Mouse (Mus musculus): ENCODE data around the gene Trio. TPM values are rescaled to one million over a fixed set of nuclear protein-coding genes. Genes with fewer than 3 reads are reported as not detected.

Trio gene
- polyA plus RNA-seq, 1 experiment: 49.9 TPM

GRCm38 (mm10) chr15:27927614-27928013, 98.0 kb downstream of the Trio start:
- TF ChIP-seq CTCF (IDR thresholded peaks at IDR 0.05; ENCODE audit: low read depth, low read length) (no peak), POLR2A (IDR thresholded peaks at IDR 0.05; ENCODE audit: borderline replicate concordance, low read depth, low read length) (no peak)
- H3K4me3 ChIP-seq (ENCODE audit: insufficient read depth, low read length): no peak overlapping the region
- no peak overlapping the region for H3K27ac ChIP-seq (ENCODE audit: insufficient read depth, low read depth, low read length)
- peaks cover 34% of the 10 kb centered on the region for H3K4me1 ChIP-seq (ENCODE audit: control insufficient read depth, insufficient read depth, low read length)

GRCm38 (mm10) chr15:27926941-27927340, 98.7 kb downstream of the Trio start:
- H3K4me1 ChIP-seq (ENCODE audit: control insufficient read depth, insufficient read depth, low read length): peaks cover 34% of the 10 kb centered on the region

GRCm38 (mm10) chr15:27926450-27926849, 99.2 kb downstream of the Trio start:
- Histone ChIP-seq H3K4me1 (ENCODE audit: control insufficient read depth, insufficient read depth, low read length) (peaks cover 34% of the 10 kb centered on the region), H3K4me3 (ENCODE audit: insufficient read depth, low read length) (peak overlapping the region; percentile 38), H3K27ac (ENCODE audit: insufficient read depth, low read depth, low read length) (peak overlapping the region; percentile 96)
- TF ChIP-seq CTCF (IDR thresholded peaks at IDR 0.05; ENCODE audit: low read depth, low read length) (no peak), POLR2A (IDR thresholded peaks at IDR 0.05; ENCODE audit: borderline replicate concordance, low read depth, low read length) (no peak)

More at GRCm38 (mm10) chr15:27926941-27927340, 98.7 kb downstream of the Trio start:
- Histone ChIP-seq H3K27ac (ENCODE audit: insufficient read depth, low read depth, low read length) (peak overlapping the region; percentile 38; the same call in 1 of the 2 replicates), H3K4me3 (ENCODE audit: insufficient read depth, low read length) (no peak overlapping the region)
- TF ChIP-seq CTCF (IDR thresholded peaks at IDR 0.05; ENCODE audit: low read depth, low read length): no peak
- TF ChIP-seq POLR2A (IDR thresholded peaks at IDR 0.05; ENCODE audit: borderline replicate concordance, low read depth, low read length): no peak

- TF ChIP-seq POLR2A (IDR thresholded peaks at IDR 0.05; ENCODE audit: borderline replicate concordance, low read depth, low read length): no peak
- no peak for TF ChIP-seq CTCF (IDR thresholded peaks at IDR 0.05; ENCODE audit: low read depth, low read length)
- H3K27ac ChIP-seq (ENCODE audit: insufficient read depth, low read depth, low read length): peak overlapping the region; percentile 96
- peaks cover 34% of the 10 kb centered on the region for H3K4me1 ChIP-seq (ENCODE audit: control insufficient read depth, insufficient read depth, low read length)
- H3K4me3 ChIP-seq (ENCODE audit: insufficient read depth, low read length): peak overlapping the region; percentile 38
Observed at GRCm38 (mm10) chr15:27925865-27926264, 99.8 kb downstream of the Trio start.

GRCm38 (mm10) chr15:27925004-27925635, 100.5 kb downstream of the Trio start:
- peaks cover 30% of the 10 kb centered on the region for H3K4me1 ChIP-seq (ENCODE audit: control insufficient read depth, insufficient read depth, low read length)
- peak overlapping the region; percentile 96 for H3K27ac ChIP-seq (ENCODE audit: insufficient read depth, low read depth, low read length)
- no peak for TF ChIP-seq POLR2A (IDR thresholded peaks at IDR 0.05; ENCODE audit: borderline replicate concordance, low read depth, low read length)
- no peak for TF ChIP-seq CTCF (IDR thresholded peaks at IDR 0.05; ENCODE audit: low read depth, low read length)
- H3K4me3 ChIP-seq (ENCODE audit: insufficient read depth, low read length): no peak overlapping the region

GRCm38 (mm10) chr15:27923987-27924341, 101.7 kb downstream of the Trio start:
- TF ChIP-seq CTCF (IDR thresholded peaks at IDR 0.05; ENCODE audit: low read depth, low read length) (no peak), POLR2A (IDR thresholded peaks at IDR 0.05; ENCODE audit: borderline replicate concordance, low read depth, low read length) (no peak)
- H3K4me3 ChIP-seq (ENCODE audit: insufficient read depth, low read length): peak overlapping the region; percentile 41
- H3K4me1 ChIP-seq (ENCODE audit: control insufficient read depth, insufficient read depth, low read length): peaks cover 32% of the 10 kb centered on the region
- H3K27ac ChIP-seq (ENCODE audit: insufficient read depth, low read depth, low read length): peak overlapping the region; percentile 20

GRCm38 (mm10) chr15:27923280-27923986, 102.2 kb downstream of the Trio start:
- TF ChIP-seq POLR2A (IDR thresholded peaks at IDR 0.05; ENCODE audit: borderline replicate concordance, low read depth, low read length) (no peak), CTCF (IDR thresholded peaks at IDR 0.05; ENCODE audit: low read depth, low read length) (no peak)
- Histone ChIP-seq H3K4me3 (ENCODE audit: insufficient read depth, low read length) (peak overlapping the region; percentile 41), H3K4me1 (ENCODE audit: control insufficient read depth, insufficient read depth, low read length) (peaks cover 32% of the 10 kb centered on the region), H3K27ac (ENCODE audit: insufficient read depth, low read depth, low read length) (peak overlapping the region; percentile 32)

GRCm38 (mm10) chr15:27920751-27921150, 104.9 kb downstream of the Trio start:
- no peak overlapping the region for H3K4me3 ChIP-seq (ENCODE audit: insufficient read depth, low read length)
- TF ChIP-seq CTCF (IDR thresholded peaks at IDR 0.05; ENCODE audit: low read depth, low read length): no peak
- no peak for TF ChIP-seq POLR2A (IDR thresholded peaks at IDR 0.05; ENCODE audit: borderline replicate concordance, low read depth, low read length)
- H3K4me1 ChIP-seq (ENCODE audit: control insufficient read depth, insufficient read depth, low read length): peaks cover 19% of the 10 kb centered on the region
- no peak overlapping the region for H3K27ac ChIP-seq (ENCODE audit: insufficient read depth, low read depth, low read length)

GRCm38 (mm10) chr15:27919540-27919939, 106.1 kb downstream of the Trio start:
- H3K27ac ChIP-seq (ENCODE audit: insufficient read depth, low read depth, low read length): no peak overlapping the region
- H3K4me1 ChIP-seq (ENCODE audit: control insufficient read depth, insufficient read depth, low read length): peaks cover 7% of the 10 kb centered on the region
- H3K4me3 ChIP-seq (ENCODE audit: insufficient read depth, low read length): no peak overlapping the region
- TF ChIP-seq CTCF (IDR thresholded peaks at IDR 0.05; ENCODE audit: low read depth, low read length) (peak; percentile 32; the same call in 1 of the 2 replicates), POLR2A (IDR thresholded peaks at IDR 0.05; ENCODE audit: borderline replicate concordance, low read depth, low read length) (no peak)

GRCm38 (mm10) chr15:27918798-27919197, 106.8 kb downstream of the Trio start:
- Histone ChIP-seq H3K27ac (ENCODE audit: insufficient read depth, low read depth, low read length) (no peak overlapping the region), H3K4me1 (ENCODE audit: control insufficient read depth, insufficient read depth, low read length) (peaks cover 6% of the 10 kb centered on the region), H3K4me3 (ENCODE audit: insufficient read depth, low read length) (no peak overlapping the region)
- TF ChIP-seq CTCF (IDR thresholded peaks at IDR 0.05; ENCODE audit: low read depth, low read length): no peak
- TF ChIP-seq POLR2A (IDR thresholded peaks at IDR 0.05; ENCODE audit: borderline replicate concordance, low read depth, low read length): no peak
